Mouse (Mus musculus): Measurements from ENCODE around the gene Rnf187.
A peak's percentile ranks its signal among the peaks of the same experiment; 100 is the strongest.

Rnf187 gene

DNA sequence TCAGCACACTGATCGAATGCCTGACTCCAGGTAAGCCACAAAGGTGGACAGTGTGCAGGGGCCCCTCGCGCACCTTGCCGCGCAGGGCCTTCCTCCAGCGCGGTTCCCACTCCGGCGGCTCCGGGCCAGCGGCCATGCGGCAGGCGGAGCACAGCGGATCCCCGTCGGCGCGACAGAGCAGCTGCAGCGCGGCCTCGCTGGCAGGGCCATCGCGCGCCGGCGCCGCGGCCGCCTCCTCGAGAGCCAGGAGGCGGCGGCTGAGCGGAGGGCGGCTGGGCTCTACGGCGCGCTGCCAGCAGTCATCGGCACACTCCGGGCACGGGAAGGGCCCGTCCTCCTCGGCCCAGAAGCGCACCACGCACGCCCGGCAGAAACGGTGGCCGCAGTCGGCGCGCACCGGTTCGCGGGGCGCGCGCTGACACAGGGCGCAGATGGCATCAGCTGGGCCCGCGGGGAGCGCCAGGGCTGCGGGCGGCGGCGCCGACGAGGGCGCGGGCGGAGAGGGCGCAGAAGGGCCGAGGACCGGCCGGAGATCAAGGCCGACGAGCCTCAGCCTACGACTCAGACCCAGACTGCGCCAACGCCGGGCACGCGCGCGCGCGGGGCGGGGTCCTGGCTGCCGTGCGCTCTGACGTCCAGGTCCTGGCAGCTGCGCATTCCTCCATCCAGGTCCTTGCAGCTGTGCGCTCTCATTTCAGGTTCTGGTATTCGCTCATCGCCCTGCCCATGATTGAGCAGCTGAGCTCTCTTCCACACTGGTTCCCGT is at the start of gene Rnf187:
Gene Rnf187, minus strand, starts transcription at position 595 of the 766 bp plus-strand sequence.
- DNase-seq (ENCODE audit: low read depth), result peak; percentile 97

DNA sequence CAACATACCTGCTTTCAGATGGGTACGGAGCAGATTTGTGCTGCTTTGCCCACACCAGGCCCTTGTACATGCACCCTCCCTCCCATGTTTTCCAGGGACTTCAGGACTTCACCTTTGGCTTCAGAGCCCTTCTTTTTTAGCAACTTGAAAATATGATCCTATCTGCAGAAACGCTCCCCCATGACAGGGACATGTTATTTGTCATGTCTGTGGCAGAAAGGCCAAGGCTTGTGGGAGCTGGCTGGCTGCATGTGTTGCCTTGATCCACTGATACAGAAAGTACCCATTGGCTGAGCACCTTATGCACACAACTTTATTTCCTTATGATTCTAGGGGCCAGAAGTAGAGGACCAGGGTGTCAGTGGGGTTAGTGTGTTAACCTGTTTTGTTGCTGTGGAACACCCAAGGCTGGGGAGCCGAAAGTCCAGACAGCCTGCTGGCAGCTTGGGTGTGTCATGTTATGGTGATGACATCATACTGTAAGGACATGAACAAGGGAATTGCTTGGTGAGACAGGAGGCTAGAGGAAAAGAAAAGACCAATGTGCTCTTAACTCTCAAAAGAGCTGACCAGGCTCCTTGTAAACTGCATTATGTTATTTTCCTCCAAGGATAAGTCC is 46.7 kb upstream of the Rnf187 start:
- no peak for DNase-seq (ENCODE audit: low read depth)

- DNase-seq (ENCODE audit: low read depth), result no peak
Observed at GRCm38 (mm10) chr11:58984657-58985056, 45.9 kb upstream of the Rnf187 start.

DNA sequence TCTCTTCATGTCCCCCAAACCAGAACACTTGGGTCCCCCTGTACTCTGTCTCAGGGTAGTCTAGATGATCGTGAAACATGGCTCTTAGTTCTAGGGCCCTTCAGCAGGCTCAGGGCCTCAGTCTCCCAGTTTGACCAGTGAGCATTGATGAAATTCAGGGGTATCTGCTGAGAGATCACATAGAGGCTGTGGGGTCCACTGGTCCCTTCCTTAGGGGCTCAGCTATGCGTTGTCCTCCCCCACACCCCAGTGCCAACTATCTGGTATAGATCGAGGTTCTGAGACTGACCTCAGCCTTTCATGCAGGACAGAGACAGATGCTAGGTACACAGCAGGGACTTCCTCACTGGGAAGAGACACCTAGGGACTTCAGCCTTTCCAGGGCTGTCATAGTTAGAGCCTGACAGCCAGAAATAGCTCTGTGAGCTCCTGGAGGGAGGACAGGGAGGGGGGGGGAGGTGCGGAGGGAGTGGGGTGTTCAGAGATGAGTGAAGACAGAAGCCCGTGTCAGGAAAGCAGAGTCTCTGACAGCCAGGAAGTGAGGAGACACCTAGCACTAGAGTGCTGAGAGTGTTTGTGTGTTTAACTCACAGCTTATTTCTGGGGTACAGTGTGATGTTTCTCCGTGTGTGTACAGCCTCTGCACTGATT is 45.1 kb upstream of the Rnf187 start:
- no peak for DNase-seq (ENCODE audit: low read depth)

DNA sequence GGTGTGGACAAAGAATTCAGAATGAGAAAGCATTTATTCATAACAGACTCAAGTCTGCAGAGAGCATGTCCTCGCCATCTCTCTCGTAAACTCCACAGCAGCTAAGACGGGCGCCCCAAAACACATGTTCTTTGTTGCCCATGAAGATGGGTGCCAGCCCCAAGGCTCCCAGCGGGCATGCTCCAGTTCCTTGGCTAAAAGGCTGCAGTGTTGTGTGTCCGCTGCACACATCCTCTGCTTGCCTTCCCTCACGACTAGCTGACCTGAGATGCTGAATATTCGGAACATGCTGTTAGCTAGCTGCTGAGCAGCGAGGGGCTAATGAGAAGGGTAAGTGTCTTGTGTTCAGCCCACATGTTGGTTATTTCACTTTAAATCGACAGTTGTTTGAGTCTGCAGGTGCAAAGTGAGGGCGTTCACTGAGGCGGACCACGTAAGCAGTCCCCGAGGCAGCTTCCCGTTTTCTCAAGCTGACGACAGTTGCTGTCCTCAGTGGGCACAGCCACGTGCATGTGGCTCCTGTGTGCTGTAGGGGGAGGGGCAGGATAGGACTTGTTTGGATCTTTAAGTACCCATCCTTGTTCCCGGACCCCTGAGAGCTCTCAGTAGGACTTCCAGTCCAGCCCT is 43.9 kb upstream of the Rnf187 start:
- no peak for DNase-seq (ENCODE audit: low read depth)

DNA sequence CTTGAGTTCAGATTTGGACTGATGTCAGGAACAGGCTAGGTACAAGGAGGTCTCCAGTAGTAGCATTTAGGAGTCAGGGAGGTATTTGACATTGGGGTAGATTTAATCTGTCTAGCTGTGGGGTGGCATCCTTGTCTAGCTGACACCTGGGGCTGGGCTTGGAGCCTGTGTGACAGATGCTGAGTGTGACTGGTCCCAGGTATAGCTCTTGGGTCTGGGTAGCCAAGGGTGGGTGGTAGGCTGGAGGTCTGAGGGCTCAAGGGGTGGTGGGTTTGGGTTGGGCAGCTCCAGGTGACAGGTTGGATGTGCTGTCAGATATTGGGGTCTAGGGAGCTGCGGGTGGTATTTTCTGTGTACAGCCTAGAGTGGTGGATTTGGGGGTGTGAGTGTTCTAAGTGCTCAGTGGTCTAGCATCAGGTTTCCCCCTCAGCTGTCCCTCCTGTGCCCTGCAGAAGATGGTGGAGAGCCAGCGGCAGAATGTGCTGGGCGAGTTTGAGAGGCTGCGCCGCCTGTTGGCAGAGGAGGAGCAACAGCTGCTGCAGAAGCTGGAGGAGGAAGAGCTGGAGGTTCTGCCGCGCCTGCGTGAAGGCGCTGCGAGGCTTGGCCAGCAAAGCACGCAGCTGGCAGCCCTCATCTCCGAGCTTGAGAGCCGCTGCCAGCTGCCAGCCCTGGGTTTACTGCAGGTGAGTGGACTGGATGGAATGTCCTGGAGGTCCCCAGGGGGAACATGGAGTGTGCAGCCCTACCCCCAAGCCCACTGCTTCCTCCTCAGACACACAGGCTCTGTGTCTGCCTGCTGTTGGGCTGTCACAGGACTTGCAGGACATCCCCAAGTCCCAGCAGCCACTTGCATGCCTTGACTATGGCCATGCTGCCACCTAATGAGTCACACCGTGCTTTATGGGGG is 43.1 kb upstream of the Rnf187 start:
- peak; percentile 54 for DNase-seq (ENCODE audit: low read depth)

DNA sequence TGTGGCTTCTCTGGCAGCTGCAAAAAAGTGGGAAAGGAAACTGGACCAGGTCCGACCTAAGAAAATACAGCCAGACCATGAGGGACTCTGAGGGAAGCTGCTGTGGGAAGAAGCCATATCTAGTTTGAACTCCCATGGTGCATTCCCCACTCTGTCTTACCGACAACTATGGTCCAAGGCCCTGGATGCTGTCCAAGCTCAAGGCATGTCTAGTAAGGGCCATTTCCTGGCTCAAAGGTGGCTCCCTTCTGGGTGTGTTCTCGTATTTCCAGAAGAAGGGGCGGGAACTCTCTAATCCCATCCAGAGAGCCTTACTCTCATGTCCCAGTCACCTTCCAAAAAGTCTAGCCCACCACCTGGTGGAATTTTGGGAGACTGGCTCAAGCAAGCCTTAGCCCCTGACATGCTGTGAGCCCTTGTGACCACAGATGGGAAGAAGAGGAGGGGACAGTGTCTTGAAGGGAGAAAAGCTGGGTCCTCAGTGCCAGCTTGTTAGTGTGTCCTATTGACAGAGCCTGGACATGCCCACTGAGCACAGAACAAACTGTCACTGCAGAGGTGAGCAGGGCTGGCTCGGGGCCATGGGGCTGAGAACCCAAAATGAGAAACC is 41.8 kb upstream of the Rnf187 start:
- peak; percentile 34 for DNase-seq (ENCODE audit: low read depth)

DNA sequence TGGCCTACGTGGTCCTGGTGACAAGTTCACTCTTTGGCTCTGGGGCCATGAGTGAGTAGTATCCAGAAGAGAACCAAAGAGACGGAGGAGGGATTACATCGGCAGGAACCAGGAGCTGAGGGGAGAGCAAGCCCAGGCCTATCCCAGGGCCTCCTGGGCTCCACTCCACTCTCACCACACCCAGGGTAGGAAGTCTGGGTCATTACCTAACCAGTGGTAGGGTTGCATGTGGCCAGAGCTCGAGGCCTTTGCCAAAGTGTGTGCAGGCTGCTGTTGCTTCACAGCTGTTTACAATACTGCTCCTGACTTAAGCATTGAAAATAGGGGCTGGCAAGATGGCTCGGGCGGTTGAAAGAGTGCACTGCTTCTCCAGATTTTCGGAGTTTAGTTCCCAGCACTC is 40.9 kb upstream of the Rnf187 start:
- peak; percentile 81 for DNase-seq (ENCODE audit: low read depth)

DNA sequence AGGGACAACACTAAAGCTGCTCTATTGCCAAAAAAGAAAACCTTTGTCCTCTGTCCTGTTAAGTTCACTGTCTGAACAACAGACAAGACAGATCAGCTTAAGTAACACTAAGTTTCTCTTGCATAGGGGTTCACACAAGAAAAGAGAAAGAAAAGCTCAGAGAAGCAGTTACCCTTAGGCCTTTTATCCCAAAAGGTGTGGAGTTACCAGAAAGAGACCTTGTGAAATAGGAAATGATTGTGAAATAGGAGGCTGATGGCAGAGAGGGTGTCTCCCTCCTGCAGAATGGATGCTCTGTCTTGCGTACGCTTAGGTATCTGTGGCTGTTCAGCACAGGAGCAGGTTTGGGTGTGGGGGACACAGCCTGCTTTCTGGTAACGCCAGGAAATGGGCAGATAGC is 40.5 kb upstream of the Rnf187 start:
- peak; percentile 32 for DNase-seq (ENCODE audit: low read depth)

DNA sequence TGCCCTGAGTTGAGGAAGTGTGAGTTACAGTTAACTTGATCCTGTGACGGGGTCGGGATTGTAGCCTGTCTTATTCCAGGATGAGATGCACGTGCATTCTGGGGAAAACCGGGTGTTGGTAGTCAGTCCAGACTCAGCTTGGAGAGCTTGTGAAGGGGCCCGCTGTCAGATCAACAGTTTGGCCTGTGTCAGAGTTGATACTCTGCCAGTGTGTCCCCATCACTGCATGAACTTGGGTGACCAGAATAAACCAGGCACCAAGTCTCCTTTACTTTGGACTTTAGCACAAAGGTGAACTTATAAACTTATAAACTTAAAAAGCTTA is 40.0 kb upstream of the Rnf187 start:
- DNase-seq (ENCODE audit: low read depth), result peak; percentile 35

- DNase-seq (ENCODE audit: low read depth), result peak; percentile 72
Observed at GRCm38 (mm10) chr11:58978027-58978705, 39.5 kb upstream of the Rnf187 start, which contains the start of gene Trim11. Gene Trim11, plus strand, starts transcription at chr11:58978093.

DNA sequence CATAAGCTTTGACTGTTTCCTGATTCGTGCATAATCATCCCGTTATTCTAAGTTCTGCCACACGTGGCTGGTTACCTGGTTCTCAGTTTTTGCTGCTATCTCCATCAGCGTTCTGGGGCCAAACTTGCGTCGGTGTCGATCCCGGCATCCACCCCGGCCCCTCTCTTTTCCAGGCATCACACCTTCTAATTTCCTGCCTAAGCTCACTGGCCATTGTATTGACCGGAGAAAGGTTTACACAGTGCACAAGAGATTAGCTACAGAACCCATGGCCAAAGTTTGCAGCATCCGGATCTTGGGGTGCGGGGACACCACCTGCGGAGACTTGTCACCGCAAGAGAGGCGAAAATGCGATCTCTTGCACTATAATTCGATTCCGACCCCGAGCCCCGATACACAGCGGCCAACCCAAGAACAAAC is 38.9 kb upstream of the Rnf187 start:
- no peak for DNase-seq (ENCODE audit: low read depth)

DNA sequence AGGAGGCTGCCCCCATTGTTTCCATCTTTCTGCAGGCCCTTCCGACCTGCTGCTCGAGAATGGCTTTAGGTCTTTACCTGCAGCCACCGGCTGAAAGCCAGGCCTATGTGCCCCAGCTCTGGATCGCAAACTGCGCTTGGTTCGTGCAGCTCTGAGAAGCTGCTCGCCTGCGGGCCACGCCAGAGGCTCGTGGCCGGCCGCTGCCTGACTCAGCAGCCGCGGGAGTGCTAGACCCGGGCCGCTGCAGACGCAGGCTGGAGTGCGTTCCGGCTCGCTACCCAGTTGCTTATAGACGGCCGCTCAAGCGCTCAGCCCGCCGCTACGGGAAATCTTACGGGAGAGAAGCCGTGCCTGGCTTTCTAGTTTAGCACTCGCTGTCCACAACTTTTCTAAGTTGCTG is 38.4 kb upstream of the Rnf187 start:
- DNase-seq (ENCODE audit: low read depth), result peak; percentile 56

DNA sequence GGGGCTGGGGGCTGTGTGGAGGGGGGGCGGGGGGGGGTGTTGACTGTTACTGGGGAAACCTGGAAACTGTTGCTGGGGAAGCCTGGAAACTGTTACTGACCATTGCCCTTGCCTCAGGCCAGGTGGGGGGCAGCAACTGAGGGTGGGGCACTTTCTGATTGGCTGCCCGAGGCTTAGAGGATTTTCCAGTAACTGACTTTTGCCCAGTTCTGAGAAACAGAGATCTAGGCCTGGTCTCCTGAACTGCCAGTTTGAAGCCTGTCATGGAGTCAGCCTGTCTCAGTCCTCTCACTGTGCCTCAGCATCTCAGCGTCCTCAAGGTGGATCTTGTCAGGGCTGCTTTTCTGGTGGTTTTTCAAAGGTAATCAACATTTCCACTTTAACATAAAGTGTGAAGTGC is 35.7 kb upstream of the Rnf187 start:
- no peak for DNase-seq (ENCODE audit: low read depth)

DNA sequence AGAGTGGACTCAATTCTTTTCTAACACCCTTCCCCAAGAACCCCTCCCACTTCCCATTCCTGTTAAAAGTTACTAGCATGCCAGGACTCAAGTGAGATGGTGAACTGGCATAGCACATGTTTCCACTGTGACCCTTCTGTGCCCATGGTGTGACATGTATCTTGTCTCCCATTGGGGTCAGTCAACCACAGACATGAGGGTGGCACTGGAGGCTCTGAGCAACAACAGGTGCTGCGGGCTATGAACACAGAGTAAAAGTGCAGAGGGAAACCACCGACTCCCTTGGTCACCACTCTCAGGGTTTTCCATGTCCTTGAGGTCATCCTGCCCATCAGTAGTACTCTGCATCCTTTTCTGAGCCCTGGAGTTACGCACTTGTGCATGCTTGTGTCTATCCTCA is 33.1 kb upstream of the Rnf187 start:
- no peak for DNase-seq (ENCODE audit: low read depth)

DNA sequence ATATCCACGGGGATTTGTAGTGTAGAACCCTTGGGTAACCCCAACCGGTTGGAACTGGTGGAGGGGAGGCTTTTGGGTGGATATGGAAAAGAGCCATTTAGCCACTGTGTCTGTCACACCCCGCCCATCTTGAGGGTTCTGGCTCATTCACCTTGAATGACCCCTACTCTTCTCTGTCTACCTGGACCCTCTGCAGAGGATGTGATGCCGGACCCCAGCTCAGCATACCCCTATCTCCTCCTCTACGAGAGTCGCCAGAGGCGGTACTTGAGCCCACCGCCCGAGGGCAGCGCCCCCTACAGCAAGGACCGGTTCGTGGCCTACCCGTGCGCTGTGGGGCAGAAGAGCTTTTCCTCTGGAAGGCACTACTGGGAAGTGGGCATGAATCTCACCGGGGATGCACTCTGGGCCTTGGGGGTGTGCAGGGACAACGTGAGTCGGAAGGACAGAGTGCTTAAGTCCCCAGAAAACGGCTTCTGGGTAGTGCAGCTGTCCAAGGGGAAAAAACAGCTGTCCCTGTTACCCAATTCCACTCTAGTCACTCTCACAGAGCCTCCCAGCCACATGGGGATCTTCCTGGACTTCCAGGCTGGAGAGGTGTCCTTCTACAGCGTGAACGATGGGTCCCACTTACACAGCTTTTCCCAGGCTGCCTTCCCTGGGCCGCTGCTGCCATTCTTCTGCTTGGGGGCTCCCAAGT is 32.3 kb upstream of the Rnf187 start:
- DNase-seq (ENCODE audit: low read depth), result peak; percentile 31

GRCm38 (mm10) chr11:58969659-58970058 is 30.9 kb upstream of the Rnf187 start:
- no peak for DNase-seq (ENCODE audit: low read depth)

DNA sequence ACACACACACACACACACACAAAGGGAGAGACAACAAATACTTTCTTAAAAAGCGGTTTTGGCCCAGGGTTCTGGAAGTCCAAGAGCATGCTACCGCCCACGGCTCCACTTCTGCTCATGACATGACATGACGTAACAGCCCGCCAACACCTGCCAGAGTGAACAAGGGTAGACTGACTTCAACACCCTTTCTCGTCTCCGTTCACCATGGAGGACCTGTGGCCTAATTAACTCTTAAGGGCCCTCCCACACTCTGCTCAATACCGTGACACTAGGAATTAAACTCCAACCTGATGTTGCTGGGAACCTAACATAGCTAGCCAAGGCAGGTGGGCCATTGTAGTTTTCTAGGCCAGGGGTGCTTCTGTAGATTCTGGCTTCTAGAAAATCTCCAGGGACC is 30.3 kb upstream of the Rnf187 start:
- DNase-seq (ENCODE audit: low read depth), result no peak

DNA sequence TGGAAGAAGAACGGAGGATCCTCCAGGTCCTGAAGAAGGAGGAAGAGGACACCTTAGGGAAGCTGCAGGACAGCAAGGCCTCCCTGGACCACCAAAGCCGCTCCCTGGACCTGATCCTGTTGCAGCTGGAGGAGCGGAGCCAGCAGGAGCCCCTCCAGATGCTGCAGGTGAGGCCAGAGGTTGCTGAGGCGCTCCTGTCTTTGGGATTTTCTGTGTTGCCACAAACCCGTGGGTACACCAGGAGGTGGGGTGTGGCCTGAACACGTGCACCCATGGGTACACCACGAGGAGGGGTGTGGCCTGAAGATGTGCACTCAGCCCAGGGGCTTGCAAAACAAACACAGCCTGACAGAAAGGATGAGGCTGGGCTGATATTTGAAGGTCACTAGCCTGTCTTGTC is 29.8 kb upstream of the Rnf187 start:
- no peak for DNase-seq (ENCODE audit: low read depth)

DNA sequence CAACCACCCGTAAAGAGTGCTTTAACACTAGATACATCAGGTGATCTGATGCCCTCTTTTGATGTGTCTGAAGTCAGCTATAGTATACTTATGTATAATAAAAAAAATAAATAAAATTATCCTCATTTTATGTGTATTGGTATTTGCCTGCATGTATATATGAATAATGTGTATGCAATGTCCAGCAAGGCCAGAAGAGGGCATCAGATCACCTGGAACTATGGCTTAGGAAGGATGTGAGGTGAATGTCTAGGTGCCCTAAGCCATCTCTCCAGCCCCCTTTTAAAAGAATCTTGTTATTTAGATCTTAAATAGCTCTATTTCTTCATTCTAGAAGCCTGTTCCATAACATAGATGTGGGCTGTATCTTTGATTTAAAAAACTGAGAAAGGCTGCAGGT is 28.6 kb upstream of the Rnf187 start:
- peak; percentile 58 for DNase-seq (ENCODE audit: low read depth)

All from NIH3T3 (cell line).